Mouse (Mus musculus) CD4-positive helper T cell, adult 2 months (primary cell): ENCODE results near the gene Klrb1.
"Not testable (repeated sequence)": the region's sequence is repeated elsewhere in the genome, so short reads cannot be mapped to it uniquely, and the experiment has no call there.

ENCODE experiments used
- DNase-seq: peaks from one replicate; pipeline ENCODE4 v3.0.0-alpha.2; 2012; ENCODE audit warnings: low read depth, missing footprints, low spot score

Gene Klrb1

DNA sequence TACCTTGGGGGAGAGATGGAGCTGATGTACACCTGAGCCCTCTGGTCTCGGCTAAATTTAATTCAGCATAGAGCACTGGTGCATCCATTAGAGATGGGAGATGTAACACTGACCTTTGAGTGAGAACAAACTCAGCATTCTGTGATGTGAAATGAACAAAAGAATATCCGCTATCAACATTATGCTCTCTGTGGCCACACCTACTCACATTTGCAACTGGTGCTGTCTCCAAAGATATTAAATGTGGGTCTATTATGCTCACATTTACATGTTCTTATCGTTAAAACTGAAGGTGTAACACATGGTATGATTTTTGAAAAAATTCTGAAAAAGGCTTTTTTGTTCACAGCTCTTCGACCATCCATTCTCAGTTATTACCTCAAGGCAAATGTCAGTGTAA lies at the start of gene Klrb1:
TSS of gene Klrb1 (minus strand) at position 101 of the 400 bp plus-strand sequence.
- DNase-seq = no peak

DNA sequence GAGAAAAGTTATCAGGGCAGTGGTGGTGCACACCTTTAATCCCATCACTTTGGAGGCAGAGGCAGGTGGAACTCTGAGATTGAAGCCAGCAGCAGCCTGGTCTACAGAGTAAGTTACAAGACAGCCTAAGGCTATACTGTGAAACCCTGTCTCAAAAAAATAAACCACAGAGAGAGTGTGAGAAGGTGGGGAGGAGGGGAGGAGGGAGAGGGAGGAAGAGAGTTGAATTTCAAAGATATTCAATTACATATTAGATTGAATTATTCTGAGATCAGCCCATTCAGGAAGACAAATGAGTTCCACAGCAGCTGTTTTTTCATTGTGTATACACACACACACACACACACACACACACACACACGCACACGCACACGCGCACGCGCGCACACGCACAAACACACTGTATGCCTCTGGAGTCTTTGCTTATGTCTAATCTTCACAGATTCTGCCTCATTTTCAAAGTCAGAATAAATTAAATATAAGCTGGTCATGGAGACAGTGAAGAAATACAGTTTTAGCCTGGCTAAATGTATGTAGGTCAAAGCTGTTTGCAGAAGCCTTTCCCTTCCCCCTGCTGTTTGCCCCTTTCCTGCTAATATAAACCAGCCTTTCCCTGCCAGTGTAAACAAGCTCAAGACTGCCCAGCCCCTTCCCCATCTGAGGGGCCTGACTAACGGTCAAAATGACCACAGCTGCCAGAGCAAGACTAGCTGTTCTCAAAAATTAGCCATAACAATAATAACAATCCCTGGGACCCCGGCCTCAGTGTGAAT lies 46.8 kb upstream of the Klrb1 start:
- no peak for DNase-seq

DNA sequence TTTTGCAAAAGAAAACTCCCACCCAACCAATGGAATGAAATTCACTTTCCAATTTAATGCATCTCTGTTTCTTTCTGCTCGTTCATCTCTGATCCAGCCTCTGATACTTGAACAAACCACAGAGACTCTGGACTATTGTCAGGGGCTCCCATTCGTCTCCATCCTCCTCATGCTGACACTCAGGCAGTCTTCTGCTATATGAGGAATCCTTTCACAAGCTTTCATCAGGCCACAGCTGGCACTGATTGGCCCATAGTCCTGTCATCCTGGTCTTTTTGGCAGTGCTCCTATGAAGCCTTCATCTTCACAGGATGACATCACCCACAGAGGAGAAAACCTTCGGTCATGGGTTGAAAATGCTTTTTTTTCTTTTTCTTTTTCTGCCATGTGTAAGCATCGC lies 45.2 kb upstream of the Klrb1 start:
- DNase-seq = no peak

DNA sequence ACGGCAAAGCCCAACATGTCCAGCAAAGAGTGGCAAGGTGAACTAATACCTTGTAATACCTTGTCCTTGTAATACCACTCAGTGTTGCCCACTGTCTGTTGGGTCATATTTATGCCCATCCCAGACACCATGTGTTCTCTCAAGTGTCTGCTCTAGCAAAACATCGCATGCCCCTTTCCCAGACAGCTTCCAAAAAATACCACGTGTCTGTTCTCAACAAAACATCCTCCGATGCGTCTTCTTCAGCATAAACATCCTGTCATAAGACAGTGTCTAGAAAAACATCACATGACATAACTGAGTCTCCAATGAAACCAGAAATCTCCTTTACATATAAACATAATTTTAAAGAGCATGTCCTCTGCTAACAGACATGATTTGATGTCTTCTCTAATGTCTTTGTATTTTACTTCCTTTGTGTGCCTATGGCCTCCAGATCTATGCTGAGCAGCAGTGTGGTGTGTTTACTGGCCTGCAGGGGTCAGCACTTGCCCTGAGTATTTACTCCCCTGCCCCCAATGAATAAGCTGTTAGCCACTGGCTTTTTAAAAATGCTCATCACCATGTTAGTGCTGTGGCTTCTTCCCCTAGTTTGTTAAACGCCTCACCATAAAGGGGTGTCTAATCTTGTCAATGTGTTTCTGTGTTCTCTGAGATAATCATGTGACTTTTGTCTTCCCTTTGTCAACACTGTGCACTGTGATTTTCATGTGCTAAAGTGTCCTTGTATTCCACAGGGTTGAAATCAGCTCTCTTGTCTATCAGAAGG lies 43.8 kb upstream of the Klrb1 start:
- peak; percentile 80 for DNase-seq

DNA sequence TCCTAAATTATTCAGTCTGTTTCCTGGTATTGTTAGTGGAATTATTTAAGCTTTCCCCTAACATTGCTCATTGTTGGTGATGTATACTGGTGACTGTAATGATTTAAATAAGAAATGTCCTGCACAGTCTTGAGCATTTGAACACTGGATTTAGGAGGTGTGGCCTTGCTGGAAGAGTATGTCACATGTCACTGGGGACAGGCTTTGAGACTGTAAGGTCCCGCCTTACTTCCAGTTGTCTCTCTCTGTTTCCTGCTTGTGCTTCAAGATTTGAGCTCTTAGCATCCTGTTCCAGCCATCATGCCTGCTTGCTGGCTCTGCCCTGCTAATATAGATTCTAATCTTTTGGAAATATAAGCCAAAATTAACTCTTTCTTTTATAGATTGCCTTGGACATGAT lies 42.4 kb upstream of the Klrb1 start:
- DNase-seq = no peak

DNA sequence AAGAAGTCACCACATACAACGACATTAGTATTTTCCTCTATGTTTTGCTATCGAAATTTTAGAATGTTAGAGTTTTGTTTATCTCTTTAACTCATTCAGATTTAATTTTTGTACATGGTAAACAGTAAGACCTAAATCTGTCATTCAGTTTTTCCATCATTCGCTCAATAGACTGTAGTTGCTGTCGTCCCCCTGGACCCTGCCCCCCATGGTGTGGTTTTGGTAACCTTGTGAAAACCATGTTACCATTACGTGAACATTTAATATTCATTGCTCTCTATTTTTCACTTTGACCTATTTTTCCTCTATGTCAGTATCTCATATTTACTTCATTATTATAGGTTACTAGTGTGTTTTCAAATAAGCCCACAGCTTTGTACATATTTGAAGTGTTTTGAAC lies 41.7 kb upstream of the Klrb1 start:
- DNase-seq = peak; percentile 35

DNA sequence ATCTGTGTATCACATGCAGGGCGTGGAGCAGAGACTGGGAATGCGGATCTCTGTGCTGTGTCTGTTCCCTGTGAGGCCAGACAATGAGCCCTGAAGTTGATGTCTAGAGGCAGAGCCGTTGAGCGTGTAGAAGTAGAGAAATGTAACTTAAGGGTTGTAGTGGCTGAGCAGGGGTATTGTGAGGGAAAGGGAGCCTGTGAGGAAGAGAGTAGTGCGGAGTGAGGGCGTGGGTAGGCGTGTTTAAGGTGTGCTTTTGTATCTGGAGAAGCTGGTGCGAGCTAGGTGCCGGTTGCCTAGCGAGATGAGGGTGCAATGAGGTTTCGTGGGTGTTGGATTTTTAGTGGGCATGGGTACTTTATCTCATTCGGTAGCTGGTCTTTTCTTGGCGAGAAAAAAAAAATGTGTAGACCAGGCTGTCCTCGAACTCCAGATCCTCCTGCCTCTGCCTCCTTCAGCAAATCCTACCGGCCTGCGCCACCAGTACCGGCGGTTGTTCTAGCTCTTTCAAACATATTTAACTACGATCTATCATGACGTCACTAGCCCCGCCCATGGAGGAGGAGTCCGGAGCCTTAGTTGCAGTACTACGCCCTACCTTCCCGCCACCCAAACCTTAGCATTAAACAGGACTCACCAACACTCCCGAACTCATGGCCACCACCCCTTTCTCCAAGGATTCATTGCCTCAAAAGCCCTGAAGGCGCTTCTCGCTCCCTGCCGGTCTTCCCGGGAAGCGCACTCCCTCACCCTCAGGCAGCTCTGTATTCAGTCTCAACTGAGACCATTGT lies 41.1 kb upstream of the Klrb1 start:
- DNase-seq = peak; percentile 95

DNA sequence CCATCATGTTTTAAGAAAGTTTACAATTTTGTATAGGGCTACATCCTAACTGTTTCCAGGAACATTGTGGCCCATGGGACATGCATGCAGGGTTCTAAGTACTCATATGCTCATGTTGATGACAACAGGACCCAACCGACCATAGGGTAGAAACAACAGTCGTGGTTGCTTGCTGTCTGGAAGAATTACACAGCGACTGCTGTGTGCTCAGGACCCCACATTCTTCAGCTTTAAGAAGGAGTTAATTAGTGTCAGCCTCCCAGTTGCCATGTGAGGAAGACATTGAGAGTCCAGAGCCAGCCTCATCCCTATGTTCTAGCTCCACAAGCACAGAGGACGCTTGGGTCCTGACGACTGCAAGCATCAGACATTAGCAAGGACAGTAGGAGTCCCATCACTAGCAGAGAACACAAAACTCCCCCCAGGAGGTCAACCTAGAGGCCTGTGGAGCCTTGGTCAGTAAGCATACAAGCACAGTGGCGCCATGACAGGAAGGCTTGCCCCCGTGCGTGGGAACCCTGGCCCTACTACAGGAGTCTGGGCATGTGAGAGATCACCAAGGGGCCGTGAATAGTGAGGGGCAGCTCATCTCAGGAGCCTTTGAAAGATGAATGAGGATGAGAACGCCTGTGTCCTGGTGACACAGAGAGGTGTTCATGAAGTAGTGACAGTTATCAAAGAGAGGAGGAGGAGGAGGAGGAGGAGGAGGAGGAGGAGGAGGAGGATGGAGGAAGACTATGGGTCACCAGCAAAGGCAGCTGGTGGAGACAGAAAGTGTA lies 40.2 kb upstream of the Klrb1 start:
- not testable (repeated sequence) for DNase-seq

DNA sequence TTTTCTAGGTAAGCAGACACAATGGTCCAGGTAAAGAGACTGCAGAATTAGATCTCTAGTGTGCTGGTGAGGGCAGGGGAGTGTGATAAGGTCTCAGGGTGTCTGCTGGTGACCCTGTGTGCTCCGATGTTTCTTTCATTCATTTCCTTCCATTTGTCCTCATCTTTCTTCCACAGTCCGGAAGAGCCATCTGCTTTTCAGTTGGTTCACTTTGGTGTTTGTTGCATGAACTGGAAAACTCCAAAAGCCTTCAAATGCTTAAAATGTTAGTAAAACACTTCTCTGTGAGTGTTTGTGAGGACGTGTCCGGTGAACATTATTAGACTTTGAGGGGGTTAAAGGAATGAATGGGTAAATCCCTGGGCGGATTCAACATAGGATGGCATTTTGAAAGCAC lies 38.3 kb upstream of the Klrb1 start:
- no peak for DNase-seq

DNA sequence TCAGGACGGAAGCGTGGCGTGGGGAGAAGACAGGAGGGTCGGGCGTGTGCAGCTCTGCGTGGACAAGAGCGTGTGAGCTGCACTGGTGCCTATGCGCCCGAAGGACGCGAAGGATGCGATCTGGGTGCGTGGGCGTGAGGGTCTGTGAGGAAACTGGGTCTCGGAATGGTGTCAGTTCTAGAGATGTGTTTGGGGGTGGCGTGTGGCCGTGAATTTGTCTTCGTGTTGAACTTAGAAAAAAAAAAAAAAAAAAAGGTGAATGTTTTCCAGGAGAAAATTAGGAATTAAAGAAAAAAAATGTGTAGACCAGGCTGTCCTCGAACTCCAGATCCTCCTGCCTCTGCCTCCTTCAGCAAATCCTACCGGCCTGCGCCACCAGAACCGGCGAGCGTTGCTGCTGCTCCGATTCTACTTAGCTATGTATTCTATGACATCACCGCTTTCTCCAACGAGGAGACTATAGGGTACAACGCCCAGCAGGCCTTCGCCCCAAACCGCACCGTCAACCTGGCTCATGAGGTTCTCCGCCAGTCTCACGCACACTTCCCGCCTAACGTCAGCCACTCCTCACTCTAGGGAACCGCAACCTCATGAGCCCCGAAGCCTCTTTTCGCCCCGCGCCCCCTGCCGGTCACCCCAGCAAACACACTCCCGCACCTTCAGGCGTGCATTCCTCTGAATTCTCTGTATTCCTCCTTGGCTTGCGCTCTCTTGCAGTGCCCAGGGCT lies 37.7 kb upstream of the Klrb1 start:
- peak; percentile 90 for DNase-seq

DNA sequence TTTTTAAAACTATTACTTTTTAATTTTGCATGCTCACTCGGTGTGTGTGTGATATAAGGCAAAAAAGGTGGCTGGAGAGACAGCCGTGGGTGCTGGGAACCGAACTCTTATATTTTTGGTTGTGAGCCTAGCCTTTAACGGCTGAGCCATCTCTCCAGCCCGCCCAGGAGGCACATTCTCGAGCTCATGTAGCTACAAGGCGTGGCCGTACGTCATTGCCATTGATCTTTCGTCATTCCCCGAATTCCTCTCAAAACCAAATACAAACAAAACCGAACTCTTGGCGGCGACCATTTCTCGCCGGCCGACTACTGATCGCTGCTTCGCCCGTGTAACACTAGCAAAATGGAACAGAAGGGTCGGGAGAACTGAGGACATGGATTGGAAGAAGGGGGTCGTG lies 37.2 kb upstream of the Klrb1 start:
- peak; percentile 90 for DNase-seq

DNA sequence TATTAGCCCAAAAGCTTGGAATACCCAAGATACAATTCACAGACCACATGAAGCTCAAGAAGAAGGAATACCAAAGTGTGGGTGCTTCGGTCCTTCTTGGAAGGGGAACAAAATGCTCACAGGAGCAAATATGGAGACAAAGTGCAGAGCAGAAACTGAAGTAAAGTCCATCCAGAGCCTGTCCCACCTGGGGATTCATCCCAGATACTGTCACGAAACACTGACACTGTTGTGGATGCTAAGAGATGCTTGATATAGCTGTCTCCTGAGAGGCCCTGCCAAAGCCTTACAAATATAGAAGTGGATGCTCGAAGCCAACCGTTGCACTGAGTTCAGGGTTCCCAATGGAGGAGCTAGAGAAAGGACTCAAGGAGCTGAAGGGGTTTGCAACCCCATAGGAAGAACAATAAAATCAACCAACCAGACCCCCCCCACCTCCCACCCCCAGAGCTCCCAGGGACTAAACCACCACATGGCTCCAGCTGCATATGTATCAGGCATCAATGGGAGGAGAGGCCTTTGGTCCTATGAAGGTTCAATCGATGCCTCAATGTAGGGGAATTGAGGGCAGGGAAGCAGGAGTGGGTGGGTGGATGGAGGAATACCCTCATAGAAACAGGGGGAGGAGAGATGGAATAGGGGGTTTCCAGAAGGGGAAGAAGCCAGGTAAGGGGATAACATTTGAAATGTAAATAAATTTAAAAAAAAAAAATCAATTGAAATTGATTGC lies 36.5 kb upstream of the Klrb1 start:
- no peak for DNase-seq

DNA sequence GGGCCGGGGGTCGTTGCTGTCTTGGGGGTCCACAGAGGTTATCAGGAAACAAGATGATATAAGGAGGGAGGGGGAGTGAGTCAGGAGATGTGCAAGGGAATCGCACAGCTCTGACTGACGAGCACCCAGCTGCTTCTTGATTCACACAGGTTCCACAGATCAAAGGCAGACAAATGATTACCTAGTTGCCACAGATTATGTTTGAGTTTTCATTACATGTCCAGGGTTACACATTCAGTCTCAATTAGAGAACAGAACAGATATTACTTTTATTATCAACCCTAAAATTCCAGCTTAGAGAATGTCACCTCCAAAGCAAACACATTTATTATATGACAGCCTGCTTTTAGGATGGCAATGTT lies 32.5 kb upstream of the Klrb1 start:
- DNase-seq = not testable (repeated sequence)

DNA sequence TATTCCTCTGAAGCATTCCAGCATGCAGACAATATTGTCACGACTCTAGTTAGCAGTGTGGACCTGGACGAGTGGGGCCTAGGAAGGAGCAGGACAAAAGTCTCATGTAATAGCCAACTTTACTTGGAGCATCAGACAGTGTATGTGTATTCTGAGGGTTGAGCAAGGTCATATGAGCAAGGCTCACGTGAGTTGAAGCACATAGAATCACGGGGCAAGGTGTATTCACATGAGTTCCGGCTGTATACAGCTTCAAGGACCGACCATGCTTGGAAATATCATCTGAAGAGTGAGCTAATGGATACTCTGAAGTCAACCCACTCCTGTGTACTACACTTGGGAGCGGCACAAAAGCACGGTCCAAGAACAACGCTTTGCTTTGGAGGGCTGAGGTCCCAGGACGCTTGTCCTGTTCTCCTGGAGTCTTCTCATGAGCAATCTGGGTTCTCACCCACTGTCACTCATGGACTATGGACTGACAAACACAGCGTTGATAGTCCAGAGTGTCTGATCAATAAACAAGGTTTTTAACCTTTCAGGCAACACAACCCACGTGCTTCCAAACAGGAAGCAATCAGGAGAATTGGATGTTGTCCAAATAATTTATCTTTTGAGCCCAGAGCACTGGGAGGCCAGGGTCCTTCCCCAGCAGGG lies 32.0 kb upstream of the Klrb1 start:
- DNase-seq = not testable (repeated sequence)

DNA sequence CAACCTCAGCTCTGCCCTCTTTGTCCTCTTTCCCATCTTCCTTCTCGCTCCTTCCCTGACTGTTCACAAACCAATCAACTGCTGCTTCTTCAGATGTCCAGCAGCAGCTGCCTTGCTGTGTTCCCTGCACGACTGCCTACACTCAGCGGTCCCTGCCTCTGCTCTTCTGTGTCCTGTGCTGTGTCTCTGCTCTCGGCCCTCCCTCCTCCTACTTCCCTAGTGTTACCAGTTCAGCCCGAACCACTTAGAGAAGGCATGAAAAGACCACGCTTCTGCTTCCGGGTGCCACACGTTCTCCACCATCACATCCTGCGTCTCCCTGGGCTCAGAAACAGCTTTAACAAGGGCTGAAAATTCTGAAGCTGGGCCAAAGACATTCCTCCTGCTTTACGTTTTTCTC lies 31.4 kb upstream of the Klrb1 start:
- peak; percentile 31 for DNase-seq

DNA sequence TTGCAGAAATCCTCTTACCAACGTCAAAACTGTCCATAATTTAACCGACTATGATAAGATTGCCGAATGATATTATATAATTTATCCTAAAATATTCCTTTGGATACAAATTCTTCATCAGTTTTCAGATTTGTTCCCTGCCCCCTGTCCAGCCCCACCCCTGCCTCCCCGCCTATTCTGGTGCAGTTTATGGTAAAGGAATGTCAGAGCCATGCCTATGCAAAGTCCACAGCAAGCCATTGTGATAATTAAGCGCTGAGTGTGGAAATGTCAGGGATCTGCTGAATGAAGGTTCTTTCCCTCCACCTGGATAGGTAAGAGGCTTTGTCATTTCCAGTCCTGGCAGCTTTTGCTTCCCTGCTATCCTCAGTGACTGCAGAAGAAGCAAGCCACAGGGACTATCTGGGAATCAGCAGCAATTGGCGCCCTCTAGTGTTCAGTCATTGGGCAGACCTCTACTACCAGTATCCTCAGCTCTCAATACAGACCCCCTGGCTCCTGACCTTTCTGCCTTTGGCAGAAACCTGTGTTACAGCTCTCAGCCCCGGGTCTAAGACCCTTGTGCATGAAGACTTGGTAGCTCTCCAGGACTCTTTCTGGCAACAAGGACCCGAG lies 30.9 kb upstream of the Klrb1 start:
- DNase-seq = peak; percentile 57

DNA sequence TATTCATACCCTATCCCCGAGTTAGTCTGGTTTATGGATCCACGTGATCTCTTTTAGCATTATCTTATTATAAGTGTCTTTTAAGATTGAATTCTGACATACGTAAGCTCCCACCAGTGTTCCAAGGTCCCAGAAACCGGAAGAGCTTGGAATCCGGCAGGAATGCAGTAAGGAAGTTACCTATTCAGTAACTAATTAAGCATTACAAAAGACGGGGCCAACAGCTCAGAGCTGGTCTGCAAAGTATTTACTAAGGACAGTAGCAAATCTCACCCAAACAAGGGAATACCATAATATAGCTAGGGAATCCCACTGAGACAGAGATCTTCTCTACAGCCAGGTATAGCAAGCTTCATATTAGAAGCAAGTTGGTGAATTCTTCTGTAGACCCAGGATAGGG lies 24.1 kb upstream of the Klrb1 start:
- not testable (repeated sequence) for DNase-seq

DNA sequence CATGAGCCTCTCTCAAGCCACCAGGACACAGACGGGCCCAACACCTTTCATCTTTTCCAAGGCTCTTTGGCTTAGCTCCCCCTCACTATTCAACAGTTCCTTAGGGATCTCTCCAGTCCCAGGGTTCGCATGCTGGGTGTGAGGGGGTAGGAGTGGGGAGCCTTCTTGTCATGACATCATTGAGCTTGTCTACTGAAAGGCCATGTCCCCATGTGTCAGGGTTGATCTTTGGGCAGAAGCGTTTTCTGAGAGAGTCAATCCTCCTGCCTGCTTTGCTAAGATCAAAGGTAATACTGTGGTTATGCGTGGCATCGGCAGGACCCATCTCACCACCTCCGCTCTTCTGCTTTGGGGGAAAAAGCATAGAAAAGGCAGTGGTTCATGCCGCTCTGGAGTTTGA lies 14.6 kb upstream of the Klrb1 start:
- DNase-seq = no peak

DNA sequence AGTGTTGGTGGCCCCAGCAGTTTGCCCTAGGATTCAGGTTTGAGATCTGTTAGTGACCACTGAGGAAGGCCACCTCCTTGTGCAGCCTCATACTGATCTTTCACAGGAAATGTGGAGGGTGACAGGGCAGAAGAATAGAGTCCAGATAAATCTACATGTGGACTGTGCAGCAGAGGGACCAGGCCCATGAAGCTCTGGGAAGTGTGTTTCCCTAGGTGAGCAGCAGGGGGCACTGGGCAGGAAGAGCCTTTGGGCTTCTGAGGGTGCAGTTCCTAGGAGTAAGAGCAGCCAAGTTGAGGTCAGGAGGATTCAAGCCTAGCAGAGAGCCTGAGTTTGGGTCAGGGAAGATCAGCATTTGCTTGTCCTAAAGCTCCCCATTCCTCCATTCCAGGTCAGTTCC lies 13.2 kb upstream of the Klrb1 start:
- peak; percentile 27 for DNase-seq
